Mouse (Mus musculus) Muller cell, postnatal 12 days (primary cell): Measurements from ENCODE around the gene Olfr923.
"Not testable (repeated sequence)": the region's sequence is repeated elsewhere in the genome, so short reads cannot be mapped to it uniquely, and the experiment has no call there.

Experiments used
- DNase-seq: peaks from one replicate; pipeline ENCODE4 v3.0.0-alpha.2; 2015; ENCODE audit errors: inconsistent ontology term

Gene Olfr923

GRCm38 (mm10) chr9:38826245-38826644 is at the start of gene Olfr923:
TSS of gene Olfr923 (plus strand) at chr9:38826545.
- no peak for DNase-seq

DNA sequence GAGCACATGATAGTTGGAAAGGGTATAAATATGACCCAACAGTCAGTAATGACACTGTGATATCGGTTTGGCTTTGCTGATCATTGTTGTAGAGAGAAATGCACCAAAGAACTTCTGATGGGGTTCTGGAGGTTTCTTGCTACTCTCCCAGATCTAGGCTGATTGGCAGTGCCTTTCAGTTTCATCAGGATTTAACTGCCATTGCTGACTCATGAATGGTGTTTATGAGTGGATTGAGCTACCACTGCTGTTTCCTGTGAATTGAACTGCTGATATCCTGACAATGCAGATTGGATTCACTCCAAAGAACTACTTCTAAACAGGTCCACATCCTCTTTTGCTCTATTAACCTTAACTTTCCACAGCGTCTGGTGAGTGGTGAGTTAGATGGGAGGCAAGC is 33.7 kb upstream of the Olfr923 start:
- no peak for DNase-seq

- DNase-seq = no peak
Observed at GRCm38 (mm10) chr9:38805696-38806095, 20.6 kb upstream of the Olfr923 start.

GRCm38 (mm10) chr9:38814314-38814713 is 12.0 kb upstream of the Olfr923 start, which contains the start of gene Olfr922:
TSS of gene Olfr922 (plus strand) at chr9:38814614.
- no peak for DNase-seq

- no peak for DNase-seq
Observed at GRCm38 (mm10) chr9:38815458-38815986, 10.8 kb upstream of the Olfr923 start.

DNA sequence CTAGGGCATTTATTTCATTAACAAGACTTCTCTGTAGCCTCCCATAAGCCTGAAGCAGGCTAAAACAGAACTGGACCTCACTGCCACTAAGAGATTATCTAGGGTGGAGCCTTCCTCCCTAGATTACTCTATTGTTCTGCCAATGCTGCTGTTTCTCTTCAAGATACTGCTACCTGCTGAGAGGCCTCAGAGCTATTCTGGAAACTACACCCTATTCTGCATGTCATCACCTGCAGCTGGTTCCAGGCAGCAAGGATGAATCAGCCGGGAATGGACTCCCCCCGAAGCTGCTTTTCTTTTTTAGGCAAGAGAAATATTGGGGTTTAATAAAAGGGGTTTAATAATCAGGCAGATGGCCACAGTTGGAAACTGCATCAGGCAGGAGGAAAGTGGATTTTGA is 6.7 kb downstream of the Olfr923 start:
- no peak for DNase-seq

DNA sequence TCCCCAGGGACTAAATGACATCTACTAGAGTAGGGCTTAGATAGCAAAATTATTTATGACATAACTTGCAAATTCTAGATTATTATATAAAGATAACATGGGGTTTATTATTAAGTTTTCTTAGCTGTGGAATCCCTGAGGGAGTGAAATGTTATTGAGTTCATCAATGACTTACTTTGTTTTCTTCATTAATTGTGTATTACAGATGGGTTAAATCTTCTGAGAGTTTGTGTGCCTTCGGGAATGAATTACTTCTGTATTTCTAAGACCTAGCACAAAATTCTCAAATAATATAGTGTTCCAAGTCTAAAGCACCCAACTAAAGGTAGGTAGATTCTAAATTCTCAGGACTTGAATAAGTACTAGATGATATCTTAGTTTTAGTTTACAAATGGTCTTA is 17.8 kb downstream of the Olfr923 start, which contains the start of gene Olfr924:
Gene Olfr924, plus strand, starts transcription at position 301 of the 400 bp plus-strand sequence.
- no peak for DNase-seq

DNA sequence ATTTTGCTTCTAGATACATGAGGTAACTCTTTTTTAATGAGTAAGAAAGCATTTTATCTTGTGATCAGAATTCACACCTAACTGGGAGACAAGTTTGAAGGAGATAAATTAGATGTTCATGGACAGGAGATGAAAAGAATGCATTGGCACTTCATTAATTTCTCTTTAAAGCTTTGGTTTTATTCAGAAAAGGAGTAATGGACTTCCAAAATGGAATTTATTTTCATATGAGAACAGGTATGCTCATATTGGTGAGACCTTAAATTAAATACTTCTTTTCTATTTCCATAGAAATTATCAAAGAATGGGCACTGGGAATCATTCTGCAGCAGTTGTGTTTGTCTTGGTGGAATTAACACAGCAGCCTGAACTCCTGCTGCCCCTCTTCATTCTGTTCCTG is 28.4 kb downstream of the Olfr923 start, which contains the start of gene Olfr26:
Gene Olfr26, plus strand, starts transcription at position 301 of the 400 bp plus-strand sequence.
- no peak for DNase-seq

GRCm38 (mm10) chr9:38874880-38875279 is 48.5 kb downstream of the Olfr923 start:
- DNase-seq = not testable (repeated sequence)

- DNase-seq = no peak
Observed at GRCm38 (mm10) chr9:38876826-38877225, 50.5 kb downstream of the Olfr923 start, which contains the start of gene Olfr926. TSS of gene Olfr926 (plus strand) at chr9:38877126.
